Mouse (Mus musculus): ENCODE results near the gene Tmtc4.

Gene Tmtc4

GRCm38 (mm10) chr14:122974854-122975570 lies 8.8 kb downstream of the Tmtc4 start:
- no peak for DNase-seq (ENCODE audit: low spot score in 2 of 2)

- DNase-seq (ENCODE audit: low spot score in 2 of 2): no peak
Observed at GRCm38 (mm10) chr14:122973091-122973490, 10.7 kb downstream of the Tmtc4 start.

- DNase-seq (ENCODE audit: low spot score in 2 of 2): no peak
Observed at GRCm38 (mm10) chr14:122968049-122968448, 15.8 kb downstream of the Tmtc4 start.

GRCm38 (mm10) chr14:122957941-122958340 lies 25.9 kb downstream of the Tmtc4 start:
- DNase-seq (ENCODE audit: low spot score in 2 of 2): peak; percentile 72 to 86

GRCm38 (mm10) chr14:122953331-122953730 lies 30.5 kb downstream of the Tmtc4 start:
- DNase-seq (ENCODE audit: low spot score in 2 of 2): peak; percentile 44 to 51

GRCm38 (mm10) chr14:122952556-122952955 lies 31.3 kb downstream of the Tmtc4 start:
- DNase-seq (ENCODE audit: low spot score in 2 of 2): no peak

DNA sequence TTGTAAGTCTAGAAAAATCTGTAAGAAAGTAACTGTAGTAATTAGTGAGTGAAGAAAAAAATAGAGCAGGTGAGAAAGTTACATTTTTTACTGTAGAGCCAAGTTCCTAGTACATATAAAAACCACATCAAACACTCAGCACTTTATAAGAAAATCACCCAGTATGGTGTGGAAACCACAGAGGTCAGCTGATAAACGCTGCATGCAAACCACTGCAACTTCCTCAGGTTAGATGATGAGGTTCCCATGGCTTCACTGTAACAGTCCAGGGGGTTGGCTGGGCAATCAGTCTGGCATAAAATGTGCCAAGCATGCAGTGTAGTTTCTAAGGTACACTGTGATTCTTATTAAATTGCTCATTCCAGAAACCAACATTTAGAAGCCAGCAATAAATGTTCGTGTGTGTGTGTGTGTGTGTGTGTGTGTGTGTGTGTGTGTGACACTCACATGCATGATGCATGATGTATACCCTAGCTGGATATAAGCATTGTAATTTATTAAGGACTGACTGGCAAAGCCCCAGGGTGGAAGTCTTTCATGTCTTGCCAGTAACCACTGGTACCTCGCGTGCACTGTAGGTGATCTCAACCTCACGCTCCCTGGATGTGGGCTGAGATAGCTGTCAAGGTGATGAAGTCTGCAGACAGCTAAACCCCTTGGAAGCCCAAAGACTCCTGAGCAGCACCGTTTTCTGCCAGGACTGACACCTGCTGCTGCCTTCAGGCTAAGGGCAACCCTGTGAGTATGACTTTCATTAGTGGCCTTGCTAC lies 32.0 kb downstream of the Tmtc4 start:
- no peak for DNase-seq (ENCODE audit: low spot score in 2 of 2)

GRCm38 (mm10) chr14:122950915-122951314 lies 32.9 kb downstream of the Tmtc4 start:
- no peak for DNase-seq (ENCODE audit: low spot score in 2 of 2)

DNA sequence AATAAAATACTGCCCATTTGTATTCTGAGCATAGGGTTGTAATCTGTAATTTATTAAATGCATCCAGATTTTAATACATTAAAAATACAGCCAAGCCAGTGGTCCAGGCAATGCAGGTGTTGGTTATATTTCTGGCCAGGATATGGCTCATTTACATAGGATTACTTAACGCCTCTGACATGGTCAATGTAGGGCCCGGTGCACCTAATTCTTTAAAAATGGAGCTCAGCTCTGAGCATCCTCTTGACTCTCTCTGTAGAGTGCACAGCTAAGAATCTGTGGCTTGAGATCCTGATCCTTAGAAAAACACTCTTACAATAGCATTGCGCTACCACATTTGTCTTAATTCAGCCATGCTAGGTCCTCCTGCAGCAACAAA lies 40.4 kb downstream of the Tmtc4 start:
- no peak for DNase-seq (ENCODE audit: low spot score in 2 of 2)

GRCm38 (mm10) chr14:122942757-122943474 lies 40.9 kb downstream of the Tmtc4 start:
- peak in 1 of 2 experiments; percentile 16 for DNase-seq (ENCODE audit: low spot score in 2 of 2)

GRCm38 (mm10) chr14:122936460-122936859 lies 47.4 kb downstream of the Tmtc4 start:
- DNase-seq (ENCODE audit: low spot score in 2 of 2): no peak

GRCm38 (mm10) chr14:122920011-122920410 lies 63.8 kb downstream of the Tmtc4 start:
- no peak for DNase-seq (ENCODE audit: low spot score in 2 of 2)

- no peak for DNase-seq (ENCODE audit: low spot score in 2 of 2)
Observed at GRCm38 (mm10) chr14:122917676-122918075, 66.2 kb downstream of the Tmtc4 start.

DNA sequence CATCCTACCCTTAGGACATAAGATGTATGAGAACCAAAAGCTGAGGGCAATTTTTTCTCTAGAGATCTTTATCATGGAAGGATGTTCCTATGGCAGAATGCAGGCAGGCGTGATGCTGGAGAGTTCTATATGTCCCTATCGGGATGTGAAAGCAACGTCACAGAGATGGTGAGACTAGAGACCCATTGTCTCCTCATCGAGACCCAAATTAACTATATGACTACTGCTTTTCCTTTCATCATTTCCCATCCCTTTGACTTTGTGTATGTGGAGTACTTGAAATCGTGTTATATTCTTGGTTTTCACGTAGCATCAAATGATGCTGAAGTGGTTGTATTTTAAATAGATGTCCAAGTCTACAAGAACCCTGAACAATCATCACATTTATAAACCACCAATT lies 70.2 kb downstream of the Tmtc4 start, which contains the start of gene Ggact:
TSS of gene Ggact (minus strand) at position 101 of the 400 bp plus-strand sequence.
- DNase-seq (ENCODE audit: low spot score in 2 of 2): no peak

GRCm38 (mm10) chr14:122912812-122913498 lies 70.9 kb downstream of the Tmtc4 start:
- peak; percentile 12 to 34 for DNase-seq (ENCODE audit: low spot score in 2 of 2)

- DNase-seq (ENCODE audit: low spot score in 2 of 2): no peak
Observed at GRCm38 (mm10) chr14:122912137-122912536, 71.7 kb downstream of the Tmtc4 start.

DNA sequence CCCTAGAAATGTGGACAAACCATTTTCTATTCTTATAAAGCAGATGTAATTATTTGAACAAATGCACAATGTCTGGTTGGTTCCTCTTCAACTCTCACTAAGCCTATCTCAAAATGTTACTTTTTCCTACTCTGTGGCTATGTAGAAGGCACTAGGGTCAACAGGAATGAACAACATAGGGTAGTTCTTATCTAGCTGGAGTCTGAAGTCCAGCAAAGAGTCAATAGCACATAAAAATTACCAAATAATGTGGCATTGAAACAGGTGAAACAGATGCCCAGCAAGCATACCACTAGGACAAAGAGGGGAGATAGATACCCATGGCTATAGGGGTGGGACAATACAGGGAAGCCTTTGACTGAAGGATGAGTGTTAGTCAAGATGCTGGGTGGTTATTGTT lies 72.6 kb downstream of the Tmtc4 start:
- no peak for DNase-seq (ENCODE audit: low spot score in 2 of 2)

GRCm38 (mm10) chr14:122909368-122910091 lies 74.3 kb downstream of the Tmtc4 start:
- no peak for DNase-seq (ENCODE audit: low spot score in 2 of 2)

DNA sequence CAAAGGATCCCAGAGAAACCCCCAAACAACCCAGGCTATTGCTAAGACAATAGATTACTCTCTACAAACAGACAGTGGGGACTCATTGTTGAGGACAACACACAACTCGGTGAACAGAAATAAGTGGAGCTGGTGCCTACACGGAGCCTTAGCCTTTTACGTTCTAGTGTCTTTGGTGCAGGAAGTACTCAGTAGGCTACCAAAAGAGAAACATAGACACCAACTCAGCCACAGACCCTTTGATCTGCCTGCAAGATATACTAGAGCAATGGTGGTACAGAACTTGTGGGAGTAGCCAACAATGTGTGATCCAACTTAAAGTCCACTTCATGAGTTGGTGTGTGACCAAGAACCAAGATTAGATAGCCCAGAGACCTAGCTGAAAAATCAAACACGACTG lies 75.8 kb downstream of the Tmtc4 start:
- DNase-seq (ENCODE audit: low spot score in 2 of 2): no peak

GRCm38 (mm10) chr14:122905007-122905406 lies 78.8 kb downstream of the Tmtc4 start:
- DNase-seq (ENCODE audit: low spot score in 2 of 2): no peak

DNA sequence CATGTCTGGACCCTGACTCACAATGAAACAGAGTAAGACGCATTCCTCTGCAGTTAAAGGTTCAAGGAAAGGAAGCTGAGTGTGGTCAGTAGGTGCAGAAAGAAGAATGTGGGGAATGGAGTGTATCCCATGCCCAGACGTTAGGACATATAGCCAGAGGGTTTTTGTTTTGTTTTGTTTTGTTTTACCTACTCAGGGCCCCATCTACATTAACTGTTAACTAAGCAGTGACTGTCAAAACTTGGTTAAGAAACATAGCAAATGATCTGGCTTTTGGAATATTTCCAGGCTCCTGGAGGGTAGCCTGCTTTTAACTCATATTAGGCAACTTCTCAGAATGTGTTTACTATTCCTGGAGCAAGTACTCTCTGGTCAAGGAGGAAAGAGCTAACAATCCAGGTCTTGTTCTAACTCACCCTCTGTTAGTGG lies 79.9 kb downstream of the Tmtc4 start:
- no peak for DNase-seq (ENCODE audit: low spot score in 2 of 2)

All from frontal cortex, postnatal 10 days (tissue).